Mouse (Mus musculus): ENCODE results near the gene Wrap73. TPM values are rescaled to one million over a fixed set of nuclear protein-coding genes. Genes with fewer than 3 reads are reported as not detected.

The Wrap73 gene
- total RNA-seq, 4 experiments from 2014 or later = 11.9 to 14.6 (median 12.7) TPM

DNA sequence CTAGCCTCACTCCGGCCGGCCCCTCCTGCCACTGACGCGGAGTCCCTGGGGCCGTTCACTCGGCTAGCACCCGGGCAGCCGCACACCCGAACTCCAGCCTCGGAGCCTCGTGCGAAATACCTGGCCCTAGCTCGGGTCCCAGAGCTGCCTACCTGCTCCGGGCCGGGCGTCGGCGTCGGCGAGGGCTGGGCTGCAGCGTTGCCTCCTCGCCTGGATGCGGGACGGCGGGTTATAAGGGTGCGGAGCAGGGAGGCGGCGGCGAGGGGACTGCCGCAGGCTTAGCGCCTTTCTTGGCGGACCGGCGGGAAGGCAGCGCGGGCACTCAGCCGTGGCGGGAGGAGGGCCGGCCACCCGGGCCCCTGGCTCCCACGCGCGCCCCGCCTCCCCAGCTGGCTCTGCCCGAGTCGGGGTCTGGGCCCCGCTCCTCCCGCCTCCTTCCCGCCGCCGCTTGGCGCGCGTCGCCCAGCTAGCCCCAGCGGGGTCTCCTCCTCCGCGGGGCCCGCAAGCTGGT lies 2.4 kb upstream of the Wrap73 start:
- DNase-seq (ENCODE audit: low spot score) = no peak

DNA sequence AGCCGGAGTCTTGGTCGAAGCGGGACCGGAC lies 2.2 kb upstream of the Wrap73 start, which contains the start of gene Trp73:
Trp73 (minus strand) TSS at position 27 of the 31 bp plus-strand sequence.
- no peak for DNase-seq (ENCODE audit: low spot score)

DNA sequence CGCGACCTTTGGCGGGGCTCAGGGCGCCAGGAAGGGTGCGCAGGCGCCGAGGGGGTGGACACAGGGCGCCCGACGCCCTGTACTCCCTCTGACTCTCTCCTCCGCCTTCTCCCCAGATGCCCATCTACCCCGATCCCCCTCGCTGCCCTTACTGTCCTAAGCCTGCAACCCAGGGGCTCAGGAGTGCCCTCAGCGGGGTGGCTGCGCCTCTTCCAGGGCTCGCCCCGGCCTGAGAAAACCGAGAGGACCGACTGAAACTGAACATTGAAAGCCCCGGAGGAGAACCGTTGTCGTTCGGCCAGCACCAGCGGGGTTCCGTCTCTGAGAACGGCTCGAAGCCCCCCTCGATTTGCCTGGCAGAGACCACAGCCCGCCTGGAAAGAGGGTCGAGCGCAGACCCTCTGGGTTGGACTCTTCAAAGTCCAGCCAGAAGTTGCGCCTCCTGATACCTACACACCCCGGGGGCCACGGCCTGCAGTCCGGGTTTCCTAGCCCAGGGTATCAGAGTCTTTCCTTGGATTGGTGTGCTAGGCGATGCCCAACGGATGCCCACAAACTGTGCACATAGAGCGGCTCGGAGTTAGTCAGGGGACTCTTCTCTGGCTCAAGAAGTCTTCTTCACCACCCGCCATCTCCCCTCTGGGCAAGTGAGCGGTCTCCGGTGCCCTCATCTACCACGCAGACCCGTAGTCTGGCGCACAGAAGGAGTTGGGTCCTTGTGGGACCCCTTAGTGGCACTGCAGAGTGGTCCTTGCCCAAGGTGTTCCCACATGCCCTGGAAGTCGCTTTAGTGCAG lies 1.8 kb upstream of the Wrap73 start:
- DNase-seq (ENCODE audit: low spot score) = no peak

DNA sequence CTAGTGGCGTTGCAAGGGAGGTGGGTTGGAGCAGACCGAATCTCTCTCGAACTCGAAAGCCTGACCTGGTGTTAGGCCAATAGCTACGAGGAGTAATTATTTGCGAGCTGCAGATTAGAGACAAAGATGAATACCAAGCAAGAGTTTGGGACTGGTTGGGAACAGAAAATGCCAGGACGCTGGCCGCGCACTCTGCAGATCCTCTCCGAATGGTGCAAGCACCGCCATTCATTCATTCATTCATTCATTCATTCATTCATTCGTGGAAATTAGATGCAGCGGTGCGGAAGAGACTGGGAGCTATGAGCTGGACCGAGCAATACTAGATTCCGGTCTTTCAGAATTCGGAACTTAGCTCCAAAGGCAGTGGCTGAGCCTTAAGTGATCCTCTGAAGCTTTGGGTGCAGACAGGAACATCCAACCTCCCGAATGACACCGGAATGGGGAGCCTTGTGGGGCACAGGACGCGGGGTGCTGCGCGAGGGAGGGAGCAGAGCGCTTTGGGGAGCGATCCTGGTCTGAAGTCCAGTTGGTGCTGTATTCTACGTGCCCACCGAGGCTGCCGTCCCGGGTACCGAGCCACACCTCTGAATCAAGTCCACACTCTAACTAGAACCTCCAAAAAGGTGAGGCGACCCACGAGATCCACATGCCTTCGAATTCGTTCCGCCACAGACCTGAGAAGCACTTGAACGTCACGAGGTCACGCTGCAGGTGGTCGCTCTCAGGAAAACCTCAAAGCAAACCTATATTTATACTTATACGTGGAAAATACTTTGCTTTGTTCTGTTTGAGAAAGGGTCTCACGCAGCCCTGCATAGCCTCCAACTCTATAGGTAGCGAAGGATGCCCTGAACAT lies 934 bp upstream of the Wrap73 start:
- no peak for DNase-seq (ENCODE audit: low spot score)

DNA sequence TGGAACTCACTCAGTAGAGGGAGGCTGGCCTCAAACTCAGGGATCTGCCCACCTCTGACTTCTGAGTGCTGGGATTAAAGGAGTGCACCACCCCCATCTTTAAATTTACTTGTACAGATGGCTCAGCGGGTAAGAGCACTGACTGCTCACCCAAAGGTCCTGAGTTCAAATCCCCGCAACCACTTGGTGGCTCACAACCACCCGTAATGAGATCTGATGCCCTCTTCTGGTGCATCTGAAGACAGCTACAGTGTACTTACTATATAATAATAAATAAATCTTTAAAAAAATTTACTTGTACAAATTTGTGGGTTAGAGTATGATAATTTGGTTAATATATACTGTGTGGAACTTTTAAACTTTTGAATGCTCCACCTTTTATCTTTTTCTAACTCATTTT lies 2.5 kb downstream of the Wrap73 start:
- no peak for DNase-seq (ENCODE audit: low spot score)

GRCm38 (mm10) chr4:154146342-154146741 lies 4.2 kb downstream of the Wrap73 start:
- DNase-seq (ENCODE audit: low spot score) = no peak

- DNase-seq (ENCODE audit: low spot score) = no peak
Observed at GRCm38 (mm10) chr4:154154104-154154503, 11.9 kb downstream of the Wrap73 start.

- no peak for DNase-seq (ENCODE audit: low spot score)
Observed at GRCm38 (mm10) chr4:154156050-154156449, 13.9 kb downstream of the Wrap73 start.

- no peak for DNase-seq (ENCODE audit: low spot score)
Observed at GRCm38 (mm10) chr4:154157970-154158662, 15.9 kb downstream of the Wrap73 start.

DNA sequence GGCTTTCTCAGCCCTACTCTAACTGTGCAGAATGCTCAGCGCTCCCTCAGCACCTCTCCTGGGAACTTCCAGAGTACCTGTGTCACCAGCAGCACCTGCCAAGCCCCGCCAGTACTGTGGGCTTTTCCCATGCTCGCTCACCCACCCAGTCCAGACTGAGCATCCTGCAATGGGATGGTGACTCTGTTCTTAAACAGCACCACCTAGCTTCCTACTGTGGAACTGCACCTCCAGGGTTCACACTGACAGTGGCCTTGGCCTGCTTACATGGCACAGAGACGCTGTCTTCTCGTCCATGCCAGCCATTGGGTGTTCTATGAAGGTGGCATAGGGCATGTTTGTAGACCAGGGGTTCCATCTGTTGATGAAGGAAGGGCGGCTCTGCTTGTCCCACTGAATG lies 16.8 kb downstream of the Wrap73 start:
- peak; percentile 85 for DNase-seq (ENCODE audit: low spot score)

DNA sequence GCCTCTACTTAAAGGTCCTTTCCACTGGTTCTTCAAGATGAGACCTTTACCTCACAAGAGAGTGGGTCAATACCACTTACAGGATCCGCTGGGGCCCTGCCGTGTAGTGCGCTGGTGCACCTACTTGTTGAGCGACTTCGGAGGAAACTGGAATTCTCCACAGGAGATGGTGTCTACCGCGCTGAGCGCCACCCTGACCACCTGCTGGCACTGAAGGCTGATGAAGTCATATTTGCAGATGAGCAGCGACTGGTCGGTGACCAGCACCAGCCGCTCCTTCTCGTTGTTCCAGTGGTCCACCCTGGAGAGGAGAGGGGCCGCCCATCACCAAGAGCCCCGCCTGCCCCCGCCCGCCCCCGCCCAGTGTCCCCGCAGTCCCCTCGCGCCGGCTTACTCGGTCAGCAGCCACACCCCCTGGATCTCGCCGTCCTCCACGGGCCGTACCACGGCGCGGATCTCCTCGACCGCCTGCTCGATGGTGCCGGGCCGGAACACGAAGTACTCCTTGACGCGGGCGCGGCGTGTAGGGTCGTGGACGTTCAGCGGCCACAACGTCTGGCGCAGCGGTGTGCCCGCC lies 17.9 kb downstream of the Wrap73 start:
- no peak for DNase-seq (ENCODE audit: low spot score)

DNA sequence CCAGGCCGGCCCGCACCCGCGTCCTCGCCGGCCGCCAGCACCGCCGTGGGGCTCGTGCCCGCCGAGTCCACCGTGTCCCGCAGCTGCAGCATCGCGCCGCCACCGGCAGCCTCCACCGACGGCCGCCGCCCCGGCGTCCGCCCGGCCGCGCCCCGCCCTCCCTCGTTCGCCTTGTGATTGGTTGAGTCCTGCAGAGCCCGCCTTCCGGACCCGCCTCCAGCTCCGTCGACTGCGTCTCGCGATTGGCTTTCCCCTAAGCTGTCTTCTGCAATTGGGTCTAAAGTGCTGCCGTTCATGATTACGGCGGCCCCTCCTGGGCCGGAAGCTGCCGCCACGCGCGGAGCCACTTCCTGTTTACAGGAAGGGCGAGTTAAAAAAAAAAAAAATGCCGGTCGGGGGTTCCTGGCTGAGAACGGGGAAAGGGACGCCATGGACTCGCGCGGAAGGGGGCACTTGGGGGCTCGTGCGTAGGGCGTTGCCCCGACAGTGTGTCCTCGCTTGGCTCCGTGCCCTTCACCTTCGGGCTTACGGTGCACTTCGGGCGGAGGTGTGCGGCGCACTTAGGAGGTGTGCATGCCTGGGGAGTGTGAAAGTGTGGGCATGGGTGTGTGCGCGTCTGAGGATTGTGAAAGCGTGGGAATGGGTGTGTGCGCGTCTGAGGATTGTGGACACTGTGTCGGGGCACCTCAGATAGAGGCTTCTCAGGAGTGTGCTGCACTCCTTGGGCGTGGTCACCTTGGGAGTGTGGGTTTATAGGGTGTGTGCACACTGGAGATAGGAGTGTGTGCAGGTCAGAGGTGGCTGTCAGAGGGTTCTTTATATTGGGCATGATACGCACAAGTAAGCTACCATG lies 18.6 kb downstream of the Wrap73 start, which contains the start of gene Tprgl:
Tprgl (minus strand) TSS at position 129 of the 853 bp plus-strand sequence.
- DNase-seq (ENCODE audit: low spot score) = peak; percentile 97

GRCm38 (mm10) chr4:154163296-154163695 lies 21.1 kb downstream of the Wrap73 start:
- DNase-seq (ENCODE audit: low spot score) = peak; percentile 76

GRCm38 (mm10) chr4:154167053-154167452 lies 24.9 kb downstream of the Wrap73 start:
- DNase-seq (ENCODE audit: low spot score) = peak; percentile 68

DNA sequence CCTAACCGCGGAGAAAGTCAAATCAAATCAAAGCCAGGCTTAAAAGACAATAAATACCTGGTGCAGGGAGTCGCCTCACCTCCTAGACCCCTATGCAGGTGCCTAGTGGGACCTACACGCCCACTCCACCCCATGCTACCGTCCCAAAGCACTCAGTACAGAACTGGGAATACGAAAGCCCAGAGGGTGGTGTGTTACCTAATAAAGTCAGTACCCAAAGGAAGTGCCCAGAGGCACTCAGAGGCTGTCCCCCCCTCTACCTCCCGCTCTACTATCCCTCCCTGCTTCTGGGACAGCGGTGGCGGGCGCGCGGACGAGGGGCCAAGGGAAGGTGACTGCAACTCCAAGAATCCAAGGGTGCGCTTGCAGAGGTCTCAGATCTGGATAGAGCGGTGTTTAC lies 27.8 kb downstream of the Wrap73 start:
- no peak for DNase-seq (ENCODE audit: low spot score)

- no peak for DNase-seq (ENCODE audit: low spot score)
Observed at GRCm38 (mm10) chr4:154170506-154171150, 28.5 kb downstream of the Wrap73 start, which contains the start of gene Megf6. TSS of gene Megf6 (plus strand) at chr4:154170730.

GRCm38 (mm10) chr4:154171151-154171930 lies 29.2 kb downstream of the Wrap73 start:
- DNase-seq (ENCODE audit: low spot score) = no peak

- DNase-seq (ENCODE audit: low spot score) = no peak
Observed at GRCm38 (mm10) chr4:154171931-154172604, 29.9 kb downstream of the Wrap73 start.

GRCm38 (mm10) chr4:154177257-154177656 lies 35.1 kb downstream of the Wrap73 start:
- peak; percentile 37 for DNase-seq (ENCODE audit: low spot score)

All from heart, adult 8-10 months (tissue).